Mouse (Mus musculus) ovary, postnatal 14 days (tissue): ENCODE measurements at regions not wholly inside any gene's neighbourhood (a gene's known extent, or its start where the extent isn't known, plus 50 kb on each side); places are given as distances from the start of the nearest gene placed in this dataset.
A peak's percentile ranks its signal among the peaks of the same experiment; 100 is the strongest.

Experiments
- DNase-seq: peaks from one replicate; pipeline ENCODE4 v3.0.0; 2022; ENCODE audit warnings: low spot score

GRCm38 (mm10) chr14:21932771-21933170, 56.6 kb downstream of the Zfp503 start:
- DNase-seq = no peak

- DNase-seq = no peak
Observed at GRCm38 (mm10) chr14:21931944-21932343, 57.5 kb downstream of the Zfp503 start.

- DNase-seq = no peak
Observed at GRCm38 (mm10) chr14:21929048-21929447, 60.4 kb downstream of the Zfp503 start.

- no peak for DNase-seq
Observed at GRCm38 (mm10) chr14:21916671-21917070, 67.9 kb upstream of the Comtd1 start.

- no peak for DNase-seq
Observed at GRCm38 (mm10) chr14:21904498-21905395, 56.0 kb upstream of the Comtd1 start.

- peak; percentile 60 for DNase-seq
Observed at GRCm38 (mm10) chr14:21903562-21904497, 55.1 kb upstream of the Comtd1 start.

- no peak for DNase-seq
Observed at GRCm38 (mm10) chr14:21902856-21903255, 54.1 kb upstream of the Comtd1 start.

- DNase-seq = no peak
Observed at GRCm38 (mm10) chr14:21902456-21902855, 53.7 kb upstream of the Comtd1 start.

- DNase-seq = no peak
Observed at GRCm38 (mm10) chr14:21900951-21901350, 52.2 kb upstream of the Comtd1 start.

GRCm38 (mm10) chr14:21900516-21900915, 51.7 kb upstream of the Comtd1 start:
- no peak for DNase-seq
